9 mouse cellular contexts compared by ENCODE assay signal in the genomic region with DNA sequence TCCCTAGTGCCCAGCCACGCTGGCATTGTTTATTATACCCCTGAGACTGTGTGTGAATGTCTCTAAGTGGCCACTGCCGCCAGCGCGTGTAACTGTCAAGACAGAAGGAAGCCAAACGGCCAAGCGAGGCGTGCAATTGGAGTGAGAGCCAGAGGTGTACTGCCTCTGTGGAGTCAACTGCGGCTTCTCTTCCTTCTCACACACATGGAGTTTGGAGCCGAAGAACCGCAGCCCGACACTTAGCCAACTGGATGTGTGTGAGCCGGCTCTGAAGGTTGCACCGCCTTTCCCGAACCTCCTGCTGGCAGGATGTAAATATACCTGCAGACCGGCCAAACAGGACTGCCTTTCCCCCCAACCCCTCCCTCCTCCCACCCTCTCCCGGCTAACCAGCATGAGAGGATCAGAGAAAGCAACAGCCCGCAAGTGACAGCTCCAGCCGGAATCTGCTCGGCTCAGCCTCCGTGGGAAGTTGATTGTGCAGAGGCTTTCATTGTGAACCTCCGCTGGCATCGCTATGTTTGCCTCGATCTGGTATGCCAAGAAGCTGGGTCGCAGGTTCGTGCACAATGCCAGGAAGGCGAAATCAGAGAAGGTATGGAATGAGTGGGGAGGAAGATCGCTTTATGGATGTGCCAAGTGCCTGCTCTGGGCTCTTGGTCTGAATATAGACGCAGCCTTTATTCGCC.
DNase-seq lines count a peak whose midpoint lies in the region; ATAC-seq and TF ChIP-seq lines count a peak whose summit lies in the region.
"Had no signal": no experiment of that assay in that cellular context is flagged by ENCODE, and none has a peak within 500 bp of the region (broad histone marks: within the 10 kb centered on the region; RNA-seq: fewer than 3 reads in every experiment).

No protein-coding gene starts in this region.

- intact Hi-C loops in heart, postnatal 25 days (cut with DNase I) = loop anchor here (10.0 kb wide), 1 partner anchor 58 kb away; no protein-coding TSS in a partner anchor

- DNase-seq in heart, postnatal 25 days (ENCODE audit: low spot score) = no peak
- peak; percentile 48 to 49 for DNase-seq in right cerebral cortex, postnatal 10 days (ENCODE audit: low spot score in 2 of 2)
- no peak for DNase-seq in adipocyte (ENCODE audit: low spot score)

- H3K4me1 ChIP-seq in heart, embryonic 14.5 days (ENCODE audit: control insufficient read depth in 2 of 2, insufficient read depth in 2 of 2, low read length in 2 of 2) = no peaks in the 10 kb centered on the region; a peak in 2 of 4 replicates
- no peaks in the 10 kb centered on the region for H3K4me1 ChIP-seq in bone marrow, adult 2 months (ENCODE audit: control insufficient read depth, insufficient read depth, low read length)
- peaks cover 10% of the 10 kb centered on the region for H3K4me1 ChIP-seq in embryonic facial prominence, embryonic 15.5 days
- no peaks in the 10 kb centered on the region for H3K4me1 ChIP-seq in intestine, postnatal 0 days (replicated peaks; ENCODE audit: control insufficient read depth, insufficient read depth, low read length)
- 0 out of 2 replicates have a peak, but pooled peaks cover 3% of the 10 kb centered on the region for H3K4me1 ChIP-seq in liver, embryonic 12.5 days

- no peak for TF ChIP-seq POLR2A in bone marrow, adult 2 months (IDR thresholded peaks at IDR 0.05; ENCODE audit: borderline replicate concordance, control insufficient read depth, low read depth, low read length)

- H3K27me3 ChIP-seq in heart, embryonic 14.5 days (ENCODE audit: control insufficient read depth, insufficient read depth, low read length) = no peaks in the 10 kb centered on the region
- H3K27me3 ChIP-seq in embryonic facial prominence, embryonic 15.5 days = peaks cover 21% of the 10 kb centered on the region
- no peaks in the 10 kb centered on the region; the same call in 1 of the 2 replicates for H3K27me3 ChIP-seq in intestine, postnatal 0 days (replicated peaks; ENCODE audit: control insufficient read depth, insufficient read depth, low read length)
- H3K27me3 ChIP-seq in liver, embryonic 12.5 days (replicated peaks) = peaks cover 17% of the 10 kb centered on the region
- H3K27me3 ChIP-seq: CH12.LX had no signal

- no peak for TF ChIP-seq CTCF in bone marrow, adult 2 months (IDR thresholded peaks at IDR 0.05; ENCODE audit: control insufficient read depth, insufficient read depth, low read length)
- TF ChIP-seq CTCF in intestine, postnatal 0 days (IDR thresholded peaks at IDR 0.05; ENCODE audit: low read depth) = no peak

- 2% methylated on average over 29 of the region's 29 CpGs for WGBS in heart, embryonic 14.5 days
- WGBS in bone marrow, adult 2 months = 2% methylated on average over 29 of the region's 29 CpGs
- 3% methylated on average over 29 of the region's 29 CpGs for WGBS in embryonic facial prominence, embryonic 15.5 days
- WGBS in intestine, postnatal 0 days = 2% methylated on average over 29 of the region's 29 CpGs
- WGBS in liver, embryonic 12.5 days (ENCODE audit: insufficient replicate concordance) = 4% methylated on average over 29 of the region's 29 CpGs

- no peak overlapping the region for H3K27ac ChIP-seq in heart, embryonic 14.5 days (replicated peaks in 1 of 2; ENCODE audit: control insufficient read depth in 1 of 2, insufficient read depth in 1 of 2, low read depth in 2 of 2, low read length in 2 of 2)
- no peak overlapping the region for H3K27ac ChIP-seq in bone marrow, adult 2 months (ENCODE audit: control insufficient read depth, insufficient read depth, low read depth, low read length, poor library complexity)
- H3K27ac ChIP-seq in embryonic facial prominence, embryonic 15.5 days (replicated peaks) = no peak overlapping the region
- H3K27ac ChIP-seq in intestine, postnatal 0 days (ENCODE audit: low read depth, low read length) = no peak overlapping the region
- no peak overlapping the region for H3K27ac ChIP-seq in liver, embryonic 12.5 days

- H3K9ac ChIP-seq in heart, embryonic 14.5 days (ENCODE audit: low read length) = peak overlapping the region; percentile 57; the same call in 1 of the 2 replicates
- H3K9ac ChIP-seq in embryonic facial prominence, embryonic 15.5 days = no peak overlapping the region
- no peak overlapping the region for H3K9ac ChIP-seq in intestine, postnatal 0 days (ENCODE audit: low read depth, low read length)
- no peak overlapping the region for H3K9ac ChIP-seq in liver, embryonic 12.5 days

- no peaks in the 10 kb centered on the region for H3K9me3 ChIP-seq in heart, embryonic 14.5 days (ENCODE audit: control insufficient read depth, low read length)
- no peaks in the 10 kb centered on the region for H3K9me3 ChIP-seq in embryonic facial prominence, embryonic 15.5 days (replicated peaks)
- no peaks in the 10 kb centered on the region for H3K9me3 ChIP-seq in intestine, postnatal 0 days (ENCODE audit: control insufficient read depth)
- no peaks in the 10 kb centered on the region for H3K9me3 ChIP-seq in liver, embryonic 12.5 days (replicated peaks)

- peak; percentile 50; the same call in 1 of the 2 replicates for ATAC-seq in heart, embryonic 14.5 days (ENCODE audit: insufficient number of reproducible peaks, insufficient read depth, low FRiP score, low read depth)
- ATAC-seq in embryonic facial prominence, embryonic 15.5 days (ENCODE audit: insufficient number of reproducible peaks, low FRiP score, low TSS enrichment, low read depth) = peak; percentile 57; the same call in 1 of the 2 replicates
- no peak for ATAC-seq in intestine, postnatal 0 days
- no peak for ATAC-seq in liver, embryonic 12.5 days

- no peaks in the 10 kb centered on the region for H3K36me3 ChIP-seq in heart, embryonic 14.5 days (ENCODE audit: control insufficient read depth, insufficient read depth, low read length)
- H3K36me3 ChIP-seq in embryonic facial prominence, embryonic 15.5 days = no peaks in the 10 kb centered on the region
- H3K36me3 ChIP-seq in intestine, postnatal 0 days (ENCODE audit: control insufficient read depth, insufficient read depth) = no peaks in the 10 kb centered on the region
- H3K36me3 ChIP-seq in liver, embryonic 12.5 days = no peaks in the 10 kb centered on the region

- peak overlapping the region; percentile 38 to 44 for H3K4me3 ChIP-seq in heart, embryonic 14.5 days (ENCODE audit: control insufficient read depth in 1 of 2, insufficient read depth in 1 of 2, low read depth in 1 of 2, low read length in 2 of 2)
- H3K4me3 ChIP-seq in bone marrow, adult 2 months (replicated peaks; ENCODE audit: control insufficient read depth, low read depth, low read length) = peak overlapping the region; percentile 15
- H3K4me3 ChIP-seq in embryonic facial prominence, embryonic 15.5 days (replicated peaks) = peak overlapping the region; percentile 37
- peak overlapping the region; percentile 29 for H3K4me3 ChIP-seq in intestine, postnatal 0 days (ENCODE audit: low read depth, low read length)
- peak overlapping the region; percentile 41 for H3K4me3 ChIP-seq in liver, embryonic 12.5 days

- H3K4me2 ChIP-seq in heart, embryonic 14.5 days (ENCODE audit: low read length) = peak overlapping the region; percentile 84
- H3K4me2 ChIP-seq in embryonic facial prominence, embryonic 15.5 days (replicated peaks) = peak overlapping the region; percentile 73
- H3K4me2 ChIP-seq in intestine, postnatal 0 days (replicated peaks; ENCODE audit: low read depth) = peak overlapping the region; percentile 57
- peak overlapping the region; percentile 58 for H3K4me2 ChIP-seq in liver, embryonic 12.5 days

Comparison
In these comparisons a context has a peak if more than half of its experiments do, and no peak if none do; other contexts are left out.
1. ATAC-seq: peak in heart, embryonic 14.5 days (single experiment) and embryonic facial prominence, embryonic 15.5 days (single experiment); none in intestine, postnatal 0 days (single experiment) and liver, embryonic 12.5 days (single experiment).
2. DNase-seq: peak in right cerebral cortex, postnatal 10 days (2 of 2); none in heart, postnatal 25 days (single experiment) and adipocyte (single experiment).
3. Peak in every context shown above with its lines, with median percentiles within 50 percentile points of each other: H3K4me2 ChIP-seq and H3K4me3 ChIP-seq.